Mouse (Mus musculus): ENCODE results near the gene Rbfox1.

- no peak for TF ChIP-seq GATA1 (IDR thresholded peaks at IDR 0.05; ENCODE audit: borderline replicate concordance, low read length)
- TF ChIP-seq FLI1 (IDR thresholded peaks at IDR 0.05; ENCODE audit: low read length): no peak
Measured at GRCm38 (mm10) chr16:7265715-7266114, 1380.6 kb downstream of the Rbfox1 start.

All from megakaryocyte, embryonic 14.5 days (primary cell).